Mouse (Mus musculus): ENCODE data around the gene Kpnb1. TPM values are rescaled to one million over a fixed set of nuclear protein-coding genes. Genes with fewer than 3 reads are reported as not detected.
A peak's percentile ranks its signal among the peaks of the same experiment; 100 is the strongest.
"Not testable (repeated sequence)": the region's sequence is repeated elsewhere in the genome, so short reads cannot be mapped to it uniquely, and the experiment has no call there.

Gene Kpnb1
- total RNA-seq (2021) = 10 to 100 TPM; 86.3 to 94.8 TPM
- long read RNA-seq, experiment 1, full-length matches to known transcripts = 13 of 46 reads
- long read RNA-seq, experiment 1, partial matches to known transcripts = 13 of 46 reads
- long read RNA-seq, experiment 1, other reads (novel, unspliced or antisense) = 20 of 46 reads
- long read RNA-seq, experiment 2, full-length matches to known transcripts = 14 of 43 reads
- long read RNA-seq, experiment 2, partial matches to known transcripts = 14 of 43 reads
- long read RNA-seq, experiment 2, other reads (novel, unspliced or antisense) = 15 of 43 reads

- peak; percentile 98 to 99 for DNase-seq
- intact Hi-C loops (cut with DNase I) = no loop called here
Observed at GRCm38 (mm10) chr11:97187764-97188642, at the start of gene Kpnb1. Gene Kpnb1, minus strand, starts transcription at chr11:97187881.

GRCm38 (mm10) chr11:97232436-97232835, 44.8 kb upstream of the Kpnb1 start:
- intact Hi-C loops (cut with DNase I) = no loop called here
- peak; percentile 38 to 45 for DNase-seq

DNA sequence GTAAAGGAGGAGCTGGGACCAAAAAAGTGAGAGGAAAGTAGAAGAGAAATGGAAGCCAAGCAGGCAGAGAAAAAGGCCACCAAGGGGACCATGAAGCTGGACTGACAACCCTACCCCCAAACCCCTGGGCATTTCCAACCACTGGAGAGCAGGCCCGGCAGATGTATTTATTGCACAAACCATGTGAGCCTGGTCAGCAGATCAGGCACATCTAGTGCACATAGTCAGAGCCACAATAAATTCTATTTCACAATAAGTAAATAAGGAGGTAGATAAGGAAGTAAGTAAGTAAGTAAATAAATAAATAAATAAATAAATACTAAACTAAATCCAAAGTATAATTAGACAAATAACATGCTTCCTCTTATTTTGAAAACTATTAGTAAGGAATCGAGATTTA, 41.7 kb upstream of the Kpnb1 start:
- intact Hi-C loops (cut with DNase I) = no loop called here
- no peak for DNase-seq

- intact Hi-C loops (cut with DNase I) = no loop called here
- DNase-seq = no peak
Observed at GRCm38 (mm10) chr11:97228985-97229384, 41.3 kb upstream of the Kpnb1 start.

GRCm38 (mm10) chr11:97226131-97226530, 38.5 kb upstream of the Kpnb1 start:
- intact Hi-C loops (cut with DNase I) = no loop called here
- no peak for DNase-seq

GRCm38 (mm10) chr11:97223485-97223884, 35.8 kb upstream of the Kpnb1 start:
- intact Hi-C loops (cut with DNase I) = no loop called here
- DNase-seq = no peak

- no peak for DNase-seq
- intact Hi-C loops (cut with DNase I) = no loop called here
Observed at GRCm38 (mm10) chr11:97221611-97222010, 33.9 kb upstream of the Kpnb1 start.

GRCm38 (mm10) chr11:97220211-97220610, 32.5 kb upstream of the Kpnb1 start:
- intact Hi-C loops (cut with DNase I) = no loop called here
- no peak for DNase-seq

- intact Hi-C loops (cut with DNase I) = no loop called here
- DNase-seq = no peak
Observed at GRCm38 (mm10) chr11:97214411-97214810, 26.7 kb upstream of the Kpnb1 start.

DNA sequence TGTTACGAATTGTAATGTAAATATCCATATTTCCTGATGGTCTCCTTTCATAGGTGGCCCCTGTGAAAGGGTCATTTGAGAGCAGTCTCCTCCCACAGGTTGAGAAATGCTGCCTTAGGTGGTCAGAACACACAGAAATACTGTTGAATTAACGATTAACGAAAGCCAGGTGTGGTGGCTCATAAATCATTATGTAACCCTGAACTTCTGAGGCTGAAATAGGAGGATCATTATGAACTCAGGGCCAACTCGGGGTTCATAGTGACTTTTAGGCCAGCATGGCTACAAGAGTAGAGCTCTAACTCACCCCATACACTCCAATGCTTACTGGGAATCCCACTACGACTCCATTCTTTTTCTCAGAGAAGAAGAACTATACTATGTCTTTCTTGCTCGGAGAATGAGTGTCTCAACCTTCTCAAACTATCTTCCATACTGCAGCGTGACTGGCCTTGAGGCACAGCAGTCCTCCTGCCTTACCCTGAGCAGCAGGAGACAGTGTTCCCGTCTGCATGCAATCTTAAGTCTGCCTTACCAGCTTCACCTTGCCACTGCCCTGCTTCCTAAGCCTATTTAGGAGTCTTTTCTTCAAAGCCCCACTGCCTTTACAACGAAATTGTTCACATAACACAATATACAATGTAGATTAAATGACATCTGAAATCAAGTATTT, 23.2 kb upstream of the Kpnb1 start:
- DNase-seq = no peak
- intact Hi-C loops (cut with DNase I) = no loop called here

DNA sequence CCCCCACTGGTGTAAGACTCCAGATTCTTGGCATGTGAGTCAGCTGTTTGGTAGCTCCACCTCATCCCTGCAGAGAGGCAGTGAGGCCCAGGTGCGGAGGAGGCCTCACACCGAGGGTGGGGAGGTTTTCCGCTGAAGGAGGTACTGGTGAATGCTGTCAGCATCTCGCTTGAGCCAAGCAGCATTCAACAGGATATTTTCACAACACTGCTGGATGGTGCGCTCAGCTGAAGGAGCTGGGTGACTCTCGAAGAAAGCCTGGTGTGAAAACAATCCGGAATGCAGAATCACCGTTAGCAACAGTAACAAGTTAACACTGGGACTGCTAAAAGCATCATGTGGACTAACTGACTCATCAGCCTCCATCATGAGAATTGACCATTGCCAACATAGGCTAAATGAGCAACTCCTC, 19.3 kb upstream of the Kpnb1 start:
- intact Hi-C loops (cut with DNase I) = no loop called here
- no peak for DNase-seq

- intact Hi-C loops (cut with DNase I) = loop anchor here (5.0 kb wide), 2 partner anchors 113 to 128 kb away; no protein-coding TSS in a partner anchor
Observed at GRCm38 (mm10) chr11:97199519-97199918, 11.8 kb upstream of the Kpnb1 start.

GRCm38 (mm10) chr11:97198601-97199000, 10.9 kb upstream of the Kpnb1 start:
- intact Hi-C loops (cut with DNase I) = loop anchor here (5.0 kb wide), 2 partner anchors 114 to 129 kb away; no protein-coding TSS in a partner anchor
- peak; percentile 31 to 61 for DNase-seq

More at GRCm38 (mm10) chr11:97199519-97199918, 11.8 kb upstream of the Kpnb1 start:
- no peak for DNase-seq

DNA sequence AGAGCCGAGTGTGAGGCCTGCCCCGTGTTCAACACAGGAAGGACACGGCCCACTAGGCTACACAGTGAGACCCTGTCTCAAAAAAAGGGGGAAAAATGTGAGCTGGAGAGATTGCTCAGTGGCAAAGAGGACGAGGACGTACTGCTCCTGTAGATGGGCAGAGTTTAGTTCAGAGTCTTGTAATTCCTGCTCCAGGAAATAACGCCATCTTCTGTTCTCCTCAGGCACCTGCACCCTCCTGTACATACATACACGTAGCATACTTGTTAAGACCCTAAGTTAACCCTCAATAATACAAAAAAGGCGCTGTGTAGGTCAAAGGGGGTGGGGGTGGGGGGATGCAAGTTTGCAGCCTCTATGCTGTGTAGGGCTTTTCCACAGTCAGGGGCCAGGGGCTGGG, 9.3 kb upstream of the Kpnb1 start:
- DNase-seq = no peak
- intact Hi-C loops (cut with DNase I) = loop anchor here (5.0 kb wide), 2 partner anchors 115 to 130 kb away; no protein-coding TSS in a partner anchor

GRCm38 (mm10) chr11:97196541-97196940, 8.9 kb upstream of the Kpnb1 start:
- DNase-seq = no peak
- intact Hi-C loops (cut with DNase I) = loop anchor here (5.0 kb wide), 2 partner anchors 116 to 131 kb away; no protein-coding TSS in a partner anchor

GRCm38 (mm10) chr11:97192621-97192951, 4.9 kb upstream of the Kpnb1 start:
- intact Hi-C loops (cut with DNase I) = no loop called here
- DNase-seq = no peak

DNA sequence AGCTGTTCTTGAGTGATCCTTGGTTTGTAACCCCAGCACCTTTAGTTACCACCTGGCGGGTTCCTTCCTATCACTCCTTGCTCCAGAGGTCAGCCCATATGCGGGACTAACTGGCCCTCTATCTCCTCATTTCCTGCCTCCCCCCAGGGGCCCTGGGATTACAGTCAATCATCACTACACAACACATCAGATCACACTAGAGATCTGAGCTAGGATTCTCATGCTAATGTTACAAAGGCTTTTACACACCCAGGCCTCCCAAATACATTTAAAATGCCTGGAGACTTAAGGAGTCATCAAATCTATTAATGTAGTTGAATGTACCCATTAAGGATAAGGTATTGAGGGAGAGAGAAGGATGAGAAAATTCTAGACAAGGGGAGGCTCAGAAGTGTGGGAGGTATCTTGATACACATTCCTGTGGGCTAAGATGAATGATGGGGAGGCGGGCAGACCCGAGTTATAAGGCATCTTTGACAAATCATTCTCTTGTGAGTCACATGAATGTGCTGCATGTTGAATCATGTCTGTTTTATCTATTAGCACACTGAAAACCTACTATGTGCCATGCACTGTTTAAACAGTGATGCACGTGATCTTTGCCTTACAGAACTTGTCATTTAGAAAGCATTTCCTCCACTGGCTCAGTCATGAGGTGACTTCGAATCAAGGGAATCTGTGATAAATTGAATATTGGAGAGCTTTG, 4.4 kb upstream of the Kpnb1 start:
- intact Hi-C loops (cut with DNase I) = no loop called here
- DNase-seq = no peak

GRCm38 (mm10) chr11:97190992-97191391, 3.3 kb upstream of the Kpnb1 start:
- no peak for DNase-seq
- intact Hi-C loops (cut with DNase I) = no loop called here

- DNase-seq; intact Hi-C loops (cut with DNase I): not testable (repeated sequence)
Observed at GRCm38 (mm10) chr11:97189645-97190044, 2.0 kb upstream of the Kpnb1 start.

DNA sequence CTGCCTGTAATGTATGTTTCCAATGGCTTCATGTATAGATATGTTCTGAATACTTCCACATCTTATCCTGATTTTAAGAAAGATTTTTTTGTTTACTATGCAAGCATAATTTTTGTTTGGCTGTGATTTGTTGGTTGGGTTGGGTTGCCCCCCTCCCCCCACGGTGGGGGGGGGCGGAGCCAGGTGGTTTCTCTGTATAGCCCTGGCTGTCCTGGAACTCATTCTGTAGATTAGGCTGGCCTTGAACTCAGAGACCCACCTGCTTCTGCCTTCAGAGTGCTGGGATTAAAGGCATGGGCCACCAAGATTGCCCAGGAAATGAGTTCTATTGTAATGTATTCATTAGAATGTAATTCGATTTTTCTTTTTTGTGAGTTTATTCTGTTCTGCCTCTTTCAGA, 1.6 kb upstream of the Kpnb1 start:
- intact Hi-C loops (cut with DNase I) = no loop called here

GRCm38 (mm10) chr11:97188643-97188955, 918 bp upstream of the Kpnb1 start:
- intact Hi-C loops (cut with DNase I) = no loop called here
- no peak for DNase-seq

More for the DNA sequence above, 1.6 kb upstream of the Kpnb1 start:
- DNase-seq = no peak
